Mouse (Mus musculus) 3T3-L1 (cell line): ENCODE data around the gene Ccl17.
A peak's percentile ranks its signal among the peaks of the same experiment; 100 is the strongest.

Experiments
- DNase-seq: peaks from one replicate; pipeline ENCODE4 v3.0.0-alpha.2; 2015; ENCODE audit warnings: low read depth, low spot score

The Ccl17 gene

DNA sequence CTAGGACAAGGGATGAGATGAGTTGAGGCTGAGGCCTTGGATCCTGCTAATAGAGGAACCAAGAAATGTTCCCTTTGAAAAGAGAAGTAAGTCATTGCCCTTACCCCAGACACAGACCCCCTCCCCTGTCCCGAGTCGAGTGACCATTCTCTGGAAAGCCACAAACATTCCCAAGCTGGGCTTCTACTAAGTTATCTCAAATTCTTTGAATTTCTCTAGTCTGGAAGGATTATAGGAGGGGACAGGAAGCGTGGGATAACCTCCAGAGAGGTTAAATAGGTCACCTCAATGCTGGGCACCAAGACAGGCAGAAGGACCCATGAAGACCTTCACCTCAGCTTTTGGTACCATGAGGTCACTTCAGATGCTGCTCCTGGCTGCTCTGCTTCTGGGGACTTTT, at the start of gene Ccl17:
Gene Ccl17, plus strand, starts transcription at position 301 of the 400 bp plus-strand sequence.
- DNase-seq = no peak

DNA sequence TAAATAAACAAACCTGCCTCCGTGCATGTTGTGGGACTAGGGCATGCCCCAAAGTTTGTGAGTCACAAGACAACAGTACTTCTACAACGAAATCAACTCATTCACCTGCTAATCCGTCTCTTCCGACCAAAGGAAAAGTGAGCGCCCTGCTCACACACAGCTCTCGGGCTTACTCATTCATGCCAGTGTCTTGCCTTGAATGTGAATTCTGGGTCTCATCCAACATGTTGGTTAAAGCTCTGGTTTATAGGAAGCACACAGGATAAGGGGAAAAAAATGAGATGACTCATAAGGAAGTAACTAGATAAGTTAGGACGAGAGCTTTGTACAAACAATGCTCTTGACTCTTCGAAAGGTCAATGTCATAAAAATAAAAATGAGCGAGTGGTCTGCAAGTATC, 43.2 kb upstream of the Ccl17 start:
- peak; percentile 95 for DNase-seq

DNA sequence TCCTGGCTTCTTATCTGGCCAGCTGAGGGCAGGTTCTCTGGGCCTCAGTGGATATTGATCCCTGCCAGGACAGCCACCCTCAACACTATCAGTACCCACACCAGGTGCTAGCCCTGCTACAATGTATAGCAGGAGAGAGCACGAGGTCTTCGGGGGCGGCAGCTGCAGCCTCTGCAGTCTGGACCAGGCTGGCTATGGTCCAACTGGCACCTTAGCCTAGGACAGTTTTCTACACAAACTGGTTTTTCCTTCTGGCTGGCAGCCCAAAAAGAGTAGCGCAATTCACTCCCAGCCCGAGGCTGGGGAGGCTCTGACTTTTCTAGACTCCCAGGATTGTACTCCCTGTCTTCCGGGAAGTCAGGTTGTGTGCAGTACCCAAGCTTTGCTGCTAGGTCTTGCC, 39.3 kb upstream of the Ccl17 start:
- peak; percentile 44 for DNase-seq

DNA sequence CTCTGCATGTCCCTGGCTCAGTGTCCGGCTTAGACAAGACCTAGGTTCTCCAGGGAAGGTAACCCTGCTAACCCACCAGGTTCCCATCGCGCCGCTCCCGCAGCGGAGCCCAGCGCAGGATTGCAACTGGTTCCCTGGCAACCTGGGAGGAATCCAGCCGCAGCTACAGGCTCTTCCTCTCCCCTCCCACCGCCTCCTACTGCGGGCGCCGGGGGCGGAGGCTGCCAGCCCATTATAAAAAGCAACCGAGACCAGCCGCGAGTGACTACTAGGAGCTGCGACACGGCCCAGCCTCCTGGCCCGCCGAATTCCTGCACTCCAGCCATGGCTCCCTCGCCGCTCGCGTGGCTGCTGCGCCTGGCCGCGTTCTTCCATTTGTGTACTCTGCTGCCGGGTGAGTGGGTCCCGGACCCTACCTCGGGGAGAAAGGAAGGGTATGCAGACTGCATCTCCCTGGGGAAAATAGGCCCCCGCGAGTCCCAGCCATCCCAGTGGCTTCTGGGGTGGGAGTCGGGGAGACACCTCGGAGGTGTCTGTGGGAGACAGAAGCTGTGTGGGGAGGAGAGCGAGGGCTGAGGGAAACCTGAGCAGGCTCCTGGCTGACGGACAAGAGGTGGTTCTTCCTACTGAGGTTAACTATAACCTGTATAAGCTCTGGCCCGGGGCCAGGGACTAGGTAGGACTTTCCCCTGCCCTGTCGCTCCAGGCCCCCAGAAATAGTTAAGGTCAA, 38.1 kb upstream of the Ccl17 start, which contains the start of gene Cx3cl1:
Gene Cx3cl1, plus strand, starts transcription at position 69 of the 730 bp plus-strand sequence.
- DNase-seq = no peak

DNA sequence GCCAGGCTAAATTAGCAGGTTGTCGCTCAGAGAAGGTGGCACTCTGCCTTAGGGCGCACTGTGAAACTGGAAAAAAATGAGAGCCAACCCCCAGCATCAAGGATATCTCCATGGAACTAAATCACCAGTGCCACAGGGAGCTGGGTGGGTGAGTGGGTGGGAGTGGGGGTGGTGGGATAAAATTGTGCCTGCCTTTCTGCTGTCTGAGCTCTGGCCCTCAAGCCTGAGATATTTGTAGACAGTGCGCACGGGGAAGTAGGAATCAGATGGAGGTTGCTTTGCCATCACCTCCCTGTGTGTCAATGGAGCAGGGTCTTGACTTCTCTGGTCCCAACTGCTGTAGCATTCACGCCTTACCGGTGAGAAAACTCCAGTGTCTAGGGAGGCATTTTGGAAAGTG, 37.2 kb upstream of the Ccl17 start:
- no peak for DNase-seq

DNA sequence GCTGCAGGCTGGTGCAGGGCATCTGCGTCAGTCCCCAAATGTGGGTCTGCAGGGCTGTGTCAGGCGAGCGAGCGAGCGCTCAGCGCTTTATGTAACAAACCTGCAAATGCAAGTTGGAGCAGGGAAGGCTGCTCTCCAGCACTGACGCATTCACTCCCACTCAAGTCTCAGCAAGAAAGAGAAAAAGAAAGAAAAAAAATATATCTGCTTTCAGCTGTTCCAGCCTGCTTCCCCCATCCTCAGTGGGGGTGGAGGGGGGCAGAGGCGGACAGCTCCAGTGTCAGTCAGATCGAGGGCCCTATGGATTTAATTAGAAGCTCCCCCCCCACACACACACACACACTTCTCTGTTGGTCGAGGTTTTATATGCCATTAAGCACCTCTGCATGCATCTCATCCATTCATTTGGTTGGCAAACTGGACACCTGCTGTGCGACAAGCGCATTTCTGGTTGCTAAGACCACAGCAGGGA, 36.5 kb upstream of the Ccl17 start:
- DNase-seq = no peak

DNA sequence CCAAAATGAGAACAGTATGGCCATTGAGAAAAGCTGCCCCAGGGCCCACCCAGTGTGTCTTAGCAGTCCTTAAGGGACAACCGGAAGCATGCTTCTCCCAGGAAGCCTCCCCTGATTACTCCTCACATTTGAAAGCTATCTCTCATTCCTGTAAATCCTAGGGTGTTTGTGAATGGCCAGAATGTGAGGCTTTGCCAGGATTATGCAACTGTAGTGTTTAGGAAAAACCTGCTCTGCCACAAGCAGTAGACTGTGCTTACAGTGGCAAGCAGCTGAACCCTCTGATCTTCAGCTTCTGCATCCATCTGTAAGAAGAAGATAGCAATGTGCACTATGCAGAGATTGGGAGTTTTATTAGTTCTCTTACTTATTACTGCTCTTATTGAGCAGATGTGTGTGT, 35.7 kb upstream of the Ccl17 start:
- DNase-seq = no peak

DNA sequence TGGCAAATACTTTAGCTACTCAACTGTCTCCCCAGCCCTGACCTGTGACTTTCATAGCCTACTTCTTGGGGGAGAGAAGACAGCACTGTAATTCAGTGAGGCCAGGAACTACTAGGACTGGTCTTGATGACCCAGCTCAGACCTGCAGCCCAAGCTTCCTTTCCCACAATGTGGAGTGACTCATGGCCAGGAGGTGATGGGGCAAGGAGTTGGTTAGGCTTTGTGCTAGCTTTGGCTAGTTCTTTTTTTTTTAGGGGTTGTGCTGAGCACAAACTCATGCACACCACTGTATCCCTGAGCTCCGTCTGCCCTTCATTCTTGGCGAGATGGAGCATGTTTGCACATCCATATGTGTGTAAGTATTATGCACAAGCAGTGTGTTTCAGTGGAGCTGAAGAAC, 33.9 kb upstream of the Ccl17 start:
- peak; percentile 72 for DNase-seq

DNA sequence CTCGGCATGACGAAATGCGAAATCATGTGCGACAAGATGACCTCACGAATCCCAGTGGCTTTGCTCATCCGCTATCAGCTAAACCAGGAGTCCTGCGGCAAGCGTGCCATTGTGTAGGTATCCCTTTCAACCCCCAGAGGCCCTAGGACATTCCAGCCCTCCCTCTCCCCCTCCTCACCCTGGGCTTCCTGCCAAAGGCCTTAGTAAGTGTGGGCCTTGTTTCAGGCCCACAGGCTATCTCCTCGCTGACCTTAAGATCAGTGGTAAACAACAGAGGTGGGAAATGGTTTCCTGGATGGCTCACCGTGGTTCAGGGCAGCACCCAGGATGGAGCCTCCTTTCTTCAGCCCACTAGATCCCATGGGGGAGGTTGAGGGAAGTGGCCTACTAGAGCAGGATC, 32.2 kb upstream of the Ccl17 start:
- no peak for DNase-seq

DNA sequence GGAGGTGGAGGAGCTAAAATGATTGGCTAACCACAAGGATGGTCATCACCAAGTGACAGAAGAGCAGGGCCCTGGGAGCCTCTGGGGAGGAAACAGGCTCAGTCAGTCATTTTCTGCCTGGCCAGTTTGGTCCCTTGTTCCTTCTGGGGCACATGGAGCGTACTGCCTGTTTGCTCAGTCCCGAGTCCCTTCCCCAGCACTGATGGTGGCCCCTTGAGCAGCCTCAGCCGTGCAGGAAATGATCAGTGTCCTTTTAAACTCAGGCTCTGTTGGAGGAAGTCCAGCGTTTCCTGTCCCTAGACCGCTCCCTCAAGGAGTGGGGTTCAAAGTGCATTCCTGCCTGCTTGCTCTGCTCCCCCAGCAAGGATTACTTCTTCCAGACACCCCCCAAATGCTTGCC, 31.8 kb upstream of the Ccl17 start:
- no peak for DNase-seq

DNA sequence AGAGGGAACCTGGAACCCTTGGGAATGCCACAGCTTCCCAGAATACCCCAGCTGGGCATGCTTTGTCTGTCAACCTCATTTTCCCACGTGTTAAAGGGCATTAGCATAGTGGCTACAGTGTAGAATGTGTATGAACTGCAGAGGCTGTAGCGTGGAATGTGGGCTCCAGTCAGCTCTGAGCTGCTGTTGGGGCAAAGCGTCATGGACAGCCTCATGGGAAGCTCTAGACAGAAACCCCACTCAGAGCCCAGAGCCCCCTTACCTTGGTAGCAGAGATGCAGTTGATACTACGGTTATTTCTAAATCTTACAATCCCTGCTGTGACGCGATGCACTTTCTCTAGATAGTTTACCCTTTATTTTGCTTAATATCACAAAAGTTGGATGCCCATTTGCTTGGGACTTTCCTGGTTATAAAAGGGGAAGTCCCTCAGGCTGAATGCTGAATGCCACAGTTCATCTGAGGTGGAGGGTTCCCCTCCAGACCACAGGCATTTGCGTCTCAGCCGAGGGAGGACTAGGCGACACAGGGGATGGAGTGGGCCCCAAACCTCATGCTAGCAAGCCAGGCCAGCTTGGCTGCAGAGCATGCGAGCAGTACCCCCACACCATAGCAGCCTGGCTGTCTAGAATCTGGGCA, 31.2 kb upstream of the Ccl17 start:
- DNase-seq = peak; percentile 57

DNA sequence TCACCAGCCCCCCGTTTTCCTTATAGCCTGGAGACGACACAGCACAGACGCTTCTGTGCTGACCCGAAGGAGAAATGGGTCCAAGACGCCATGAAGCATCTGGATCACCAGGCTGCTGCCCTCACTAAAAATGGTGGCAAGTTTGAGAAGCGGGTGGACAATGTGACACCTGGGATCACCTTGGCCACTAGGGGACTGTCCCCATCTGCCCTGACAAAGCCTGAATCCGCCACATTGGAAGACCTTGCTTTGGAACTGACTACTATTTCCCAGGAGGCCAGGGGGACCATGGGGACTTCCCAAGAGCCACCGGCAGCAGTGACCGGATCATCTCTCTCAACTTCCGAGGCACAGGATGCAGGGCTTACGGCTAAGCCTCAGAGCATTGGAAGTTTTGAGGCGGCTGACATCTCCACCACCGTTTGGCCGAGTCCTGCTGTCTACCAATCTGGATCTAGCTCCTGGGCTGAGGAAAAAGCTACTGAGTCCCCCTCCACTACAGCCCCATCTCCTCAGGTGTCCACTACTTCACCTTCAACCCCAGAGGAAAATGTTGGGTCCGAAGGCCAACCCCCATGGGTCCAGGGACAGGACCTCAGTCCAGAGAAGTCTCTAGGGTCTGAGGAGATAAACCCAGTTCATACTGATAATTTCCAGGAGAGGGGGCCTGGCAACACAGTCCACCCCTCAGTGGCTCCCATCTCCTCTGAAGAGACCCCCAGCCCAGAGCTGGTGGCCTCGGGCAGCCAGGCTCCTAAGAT, 30.5 kb upstream of the Ccl17 start:
- DNase-seq = no peak

DNA sequence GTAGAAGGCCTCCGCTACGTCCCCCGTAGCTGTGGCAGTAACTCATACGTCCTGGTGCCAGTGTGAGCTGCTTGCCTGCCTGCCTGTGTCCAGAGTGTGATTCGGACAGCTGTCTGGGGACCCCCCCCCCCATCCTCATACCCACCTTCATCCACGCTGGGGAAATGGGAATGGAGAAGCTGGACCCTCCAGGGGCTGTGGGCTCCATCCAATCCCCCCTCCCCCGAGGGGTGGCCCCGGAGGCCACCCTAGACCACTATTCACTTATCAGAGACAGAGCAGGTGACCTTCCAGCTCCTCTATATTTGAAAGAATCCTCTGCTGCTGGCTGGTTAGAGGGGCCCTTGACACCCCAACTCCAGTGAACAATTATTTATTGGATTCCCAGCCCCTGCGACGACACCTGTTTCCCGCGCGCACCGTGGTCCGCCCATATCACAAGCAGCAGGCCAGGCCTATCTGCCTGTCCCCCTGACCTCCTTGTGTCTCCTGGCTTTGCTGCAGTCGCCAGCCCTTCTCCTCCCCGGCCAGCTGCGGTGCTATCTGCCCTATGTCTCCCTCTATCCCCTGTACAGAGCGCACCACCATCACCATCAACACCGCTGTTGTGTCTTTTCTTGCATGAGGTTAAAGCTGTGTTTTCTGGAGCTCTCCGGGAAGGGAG, 29.6 kb upstream of the Ccl17 start:
- DNase-seq = no peak

DNA sequence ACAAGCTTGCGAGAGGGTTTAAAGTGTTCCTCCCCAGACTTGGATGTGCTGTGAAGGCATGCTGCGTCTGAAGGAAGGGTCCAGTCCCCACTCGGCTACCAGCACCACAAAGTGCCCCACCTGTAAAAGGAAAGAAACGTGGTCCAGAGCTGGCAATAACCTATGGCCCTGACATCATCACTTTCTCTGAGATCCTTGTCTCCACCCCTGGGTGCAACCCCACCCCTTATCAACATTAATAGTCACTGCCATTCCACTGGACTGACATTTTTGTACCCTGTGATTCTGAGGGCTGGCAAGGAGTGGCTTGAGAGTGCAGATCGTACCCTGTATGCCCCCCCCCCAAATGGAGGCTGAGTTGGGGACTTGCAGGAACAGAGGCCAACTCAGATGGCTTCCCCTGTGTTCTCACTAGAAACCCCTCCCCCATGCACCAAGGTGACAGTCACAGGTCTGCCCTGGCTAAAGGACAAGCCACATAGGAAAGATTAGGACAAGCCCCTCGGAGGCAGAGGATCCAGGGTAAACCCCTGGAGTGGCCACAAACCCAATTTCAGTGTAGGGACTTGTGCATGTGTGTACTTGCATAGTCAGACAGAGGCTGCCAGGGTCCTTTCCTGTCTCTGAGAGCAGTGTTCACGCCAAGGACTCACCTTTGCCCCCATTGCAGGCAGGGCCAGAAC, 29.0 kb upstream of the Ccl17 start:
- no peak for DNase-seq

DNA sequence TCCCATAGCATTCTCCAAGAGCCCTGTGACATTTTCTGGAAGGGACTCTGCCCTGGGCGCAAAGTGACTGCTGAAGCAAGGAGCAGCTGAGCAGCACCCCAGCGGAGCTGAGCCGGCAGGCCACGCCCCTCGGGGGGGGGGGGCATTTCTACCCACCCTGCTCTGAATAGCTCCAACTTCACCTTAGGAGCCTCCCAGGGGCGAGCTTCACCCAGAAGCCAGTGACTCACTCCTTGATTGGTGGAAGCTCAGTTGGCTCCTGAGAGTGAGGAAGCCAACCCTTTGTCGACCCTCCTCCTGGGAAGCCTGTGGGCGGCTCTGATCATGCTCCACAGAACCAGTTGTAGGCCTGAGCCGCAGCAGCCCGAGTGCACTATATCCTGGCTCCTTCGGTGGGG, 28.4 kb upstream of the Ccl17 start:
- DNase-seq = peak; percentile 52

DNA sequence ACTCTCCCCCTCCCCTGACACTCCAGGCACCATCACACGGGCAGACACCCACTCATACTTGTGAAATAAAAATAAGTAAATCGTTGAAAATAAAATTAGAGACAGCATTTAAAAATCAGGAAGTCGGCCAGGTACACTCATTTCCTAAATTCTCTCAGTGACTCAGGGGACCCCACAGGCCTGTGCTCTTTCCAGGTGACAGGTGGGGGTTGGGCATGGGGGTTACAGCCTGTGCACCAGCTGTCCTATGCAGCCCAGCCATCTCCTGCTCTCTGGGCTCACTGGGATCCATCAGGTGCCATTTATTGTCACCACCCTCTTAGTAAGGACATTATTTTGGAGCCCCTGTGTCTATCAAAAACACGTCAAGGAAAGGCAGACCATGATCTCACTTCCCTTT, 26.4 kb upstream of the Ccl17 start:
- DNase-seq = no peak

DNA sequence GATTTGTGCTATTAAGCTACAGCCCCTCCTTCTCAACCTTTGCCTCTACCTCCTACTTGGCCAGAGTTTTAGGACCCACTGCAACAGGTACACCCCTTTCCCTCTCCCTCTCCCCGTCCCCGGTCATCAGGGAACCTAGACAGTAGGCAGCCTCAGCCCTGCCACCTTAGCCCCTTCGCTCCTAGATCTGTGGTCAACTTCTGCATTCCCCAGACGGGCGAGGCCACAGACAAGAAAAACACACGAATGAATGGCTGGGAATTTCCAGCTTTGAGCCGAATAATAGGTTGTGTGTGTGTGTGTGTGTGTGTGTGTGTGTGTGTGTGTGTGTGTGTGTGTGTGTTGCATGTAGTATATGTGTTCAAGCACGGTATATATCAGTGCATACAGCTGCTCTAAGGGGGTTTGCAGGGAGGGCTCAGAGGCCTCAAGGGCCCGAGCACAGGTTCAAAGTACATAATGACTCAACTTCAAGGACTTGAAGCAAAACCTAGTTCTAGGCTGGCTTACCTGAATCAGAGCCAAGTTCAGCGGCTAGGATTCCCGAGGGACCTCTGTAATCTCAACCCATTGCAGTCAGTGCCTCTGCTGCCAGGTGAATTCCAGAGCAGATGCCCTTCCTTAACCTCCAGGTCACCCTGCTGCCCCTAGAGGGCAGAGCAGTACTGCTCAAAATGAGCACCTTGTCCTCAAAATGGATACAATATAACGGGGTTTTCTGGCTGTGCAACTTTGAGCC, 24.8 kb upstream of the Ccl17 start:
- peak; percentile 81 for DNase-seq

DNA sequence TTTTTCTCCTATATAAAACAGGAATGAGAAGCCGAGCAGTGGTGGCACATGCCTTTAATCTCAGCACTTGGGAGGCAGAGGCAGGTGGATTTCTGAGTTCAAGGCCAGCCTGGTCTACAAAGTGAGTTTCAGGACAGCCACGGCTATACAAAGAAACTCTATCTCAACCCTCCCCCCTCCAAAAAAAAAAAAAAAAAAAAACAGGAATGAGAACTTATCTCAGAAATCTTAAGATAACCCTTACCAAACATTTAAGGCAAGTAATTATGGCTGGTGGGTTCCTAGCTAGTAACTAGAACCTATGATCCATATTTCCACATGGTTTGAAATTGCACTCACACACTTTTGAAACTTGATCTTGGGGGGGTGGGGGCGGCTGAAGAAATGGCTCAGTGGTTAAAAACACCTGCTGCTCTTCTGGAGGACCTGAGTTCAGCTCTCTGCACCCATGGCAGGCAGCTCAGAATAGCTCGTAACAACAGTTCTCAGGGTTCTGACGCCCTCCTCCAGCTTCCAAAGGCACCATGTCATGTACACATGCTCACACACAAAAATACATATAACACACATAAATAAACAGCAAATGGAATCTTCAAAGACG, 24.2 kb upstream of the Ccl17 start:
- no peak for DNase-seq

DNA sequence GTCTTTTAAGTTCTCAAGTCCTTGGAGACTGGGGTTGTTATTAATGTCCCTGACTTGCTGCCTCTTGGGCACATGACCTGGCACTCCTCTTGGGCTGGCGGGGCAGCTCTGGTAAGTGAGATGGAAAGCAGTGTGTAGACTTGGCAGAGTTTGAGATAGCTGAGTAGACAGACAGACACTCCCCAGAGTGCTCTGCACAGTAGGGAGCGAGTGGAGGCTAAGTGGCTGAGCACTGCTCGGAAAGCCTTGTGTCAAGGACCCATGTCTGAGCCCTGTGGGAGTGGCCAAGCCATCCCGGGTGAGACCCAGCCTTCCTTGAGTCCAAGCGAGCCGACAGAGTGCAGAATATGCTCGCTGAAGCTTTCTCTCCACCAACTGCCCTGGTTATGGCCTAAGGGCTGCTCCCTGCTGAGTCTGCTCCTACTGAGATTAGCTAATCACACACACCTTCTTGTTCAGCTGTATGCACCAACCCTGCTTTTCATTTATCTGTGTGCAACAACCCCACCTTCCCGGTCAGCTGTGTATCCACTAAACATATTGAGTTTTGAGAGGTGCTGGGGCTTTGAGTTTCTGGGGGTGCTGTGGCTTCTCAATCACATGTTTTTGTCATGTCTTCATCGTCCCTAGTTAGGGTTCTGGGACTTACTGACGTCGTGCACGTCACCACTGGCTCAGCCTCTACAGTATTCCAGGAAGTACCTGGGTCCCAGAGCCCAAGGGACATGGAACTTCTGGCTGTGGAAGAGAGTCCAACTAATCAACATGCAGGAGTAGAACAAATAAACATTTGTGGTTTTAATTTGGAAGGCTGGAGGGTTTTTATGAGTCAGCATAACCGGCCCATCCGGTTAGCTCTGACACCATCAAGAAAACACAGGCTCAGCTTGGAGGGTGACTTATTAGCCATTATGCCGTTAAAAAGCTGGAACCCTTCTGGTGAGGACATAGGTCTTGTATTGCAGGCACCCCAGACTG, 22.4 kb upstream of the Ccl17 start:
- DNase-seq = peak; percentile 97
